Mouse (Mus musculus) CH12.LX (cell line): ENCODE data around the gene Zfp691.

ENCODE experiments used
- CHD1 ChIP-seq: IDR thresholded peaks from 2 replicates; pipeline ENCODE4 v1.6.1; 2012; ENCODE audit warnings: low read depth, low read length, improper control_type of control experiment, inconsistent platforms
- CTCF ChIP-seq, 2 experiments: IDR thresholded peaks in 1 of 2; conservative IDR thresholded peaks in 1 of 2; 2 replicates each; pipeline ENCODE4 v1.5.1; 2011 to 2012; ENCODE audit warnings: low read depth in 2 of 2, low read length in 2 of 2, improper control_type of control experiment in 1 of 2, inconsistent platforms in 1 of 2, mild to moderate bottlenecking in 1 of 2, moderate library complexity in 1 of 2
- ELF1 ChIP-seq: IDR thresholded peaks from 2 replicates; pipeline ENCODE4 v1.6.1; 2014; ENCODE audit warnings: low read depth, mild to moderate bottlenecking, inconsistent platforms, low read length, improper control_type of control experiment
- EP300 ChIP-seq: IDR thresholded peaks from 2 replicates; pipeline ENCODE4 v1.6.1; 2011; ENCODE audit warnings: low read length, improper control_type of control experiment
- JUN ChIP-seq: IDR thresholded peaks from 2 replicates; pipeline ENCODE4 v1.6.1; 2011; ENCODE audit warnings: low read depth, mild to moderate bottlenecking, low read length, improper control_type of control experiment, moderate library complexity; ENCODE audit not compliant: insufficient read depth
- KAT2A ChIP-seq: IDR thresholded peaks from 2 replicates; pipeline ENCODE4 v1.6.1; 2012; ENCODE audit warnings: low read length, improper control_type of control experiment, inconsistent platforms; ENCODE audit not compliant: insufficient replicate concordance
- MEF2A ChIP-seq: IDR thresholded peaks from 2 replicates; pipeline ENCODE4 v1.6.1; 2014; ENCODE audit warnings: low read depth, mild to moderate bottlenecking, inconsistent platforms, low read length, improper control_type of control experiment, borderline replicate concordance
- MYC ChIP-seq: IDR thresholded peaks from 2 replicates; pipeline ENCODE4 v1.6.1; 2011; ENCODE audit warnings: low read depth, mild to moderate bottlenecking, improper control_type of control experiment, low read length
- PAX5 ChIP-seq: IDR thresholded peaks from 2 replicates; pipeline ENCODE4 v1.6.1; 2012; ENCODE audit warnings: low read length, inconsistent platforms, mixed read lengths
- POLR2A ChIP-seq: IDR thresholded peaks from 2 replicates; pipeline ENCODE4 v1.6.1; 2011; ENCODE audit warnings: low read depth, mild to moderate bottlenecking, improper control_type of control experiment, low read length
- RAD21 ChIP-seq: IDR thresholded peaks from 2 replicates; pipeline ENCODE4 v1.6.1; 2011; ENCODE audit warnings: low read depth, mild to moderate bottlenecking, low read length, improper control_type of control experiment, moderate library complexity
- UBTF ChIP-seq: IDR thresholded peaks from 2 replicates; pipeline ENCODE4 v1.6.1; 2012; ENCODE audit warnings: low read depth, mild to moderate bottlenecking, inconsistent platforms, low read length, improper control_type of control experiment, moderate library complexity
- ZNF384 ChIP-seq: IDR thresholded peaks from 2 replicates; pipeline ENCODE4 v1.6.1; 2012; ENCODE audit warnings: low read depth, low read length, improper control_type of control experiment, inconsistent platforms

DNA sequence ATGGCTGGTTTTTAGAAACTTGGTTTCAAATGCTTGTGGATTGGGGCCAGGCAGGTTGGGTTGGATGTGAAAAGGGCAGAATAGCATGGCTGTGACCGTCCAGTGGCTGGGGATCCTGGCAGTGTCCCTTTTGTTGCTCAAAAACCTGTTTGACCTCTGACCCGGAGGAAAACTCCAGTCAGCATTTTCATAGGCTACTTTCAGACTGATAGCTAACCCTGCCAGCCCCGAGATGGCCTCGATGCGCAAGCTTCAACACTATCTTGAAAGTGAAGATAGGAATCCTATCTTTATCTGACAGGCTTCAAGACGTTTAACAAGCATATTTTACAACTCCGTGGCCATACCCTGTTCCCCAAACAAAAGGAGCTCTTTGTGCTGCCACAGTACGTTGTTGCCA is 36.7 kb downstream of the Zfp691 start:
- no peak for TF ChIP-seq KAT2A
- no peak for TF ChIP-seq MEF2A
- TF ChIP-seq POLR2A: no peak
- TF ChIP-seq CTCF (conservative IDR thresholded peaks at IDR 0.05 in 1 of 2, IDR thresholded peaks at IDR 0.05 in 1 of 2; ENCODE audit: low read depth in 2 of 2, low read length in 2 of 2): no peak
- TF ChIP-seq EP300: no peak
- TF ChIP-seq UBTF: no peak
- TF ChIP-seq RAD21: no peak
- no peak for TF ChIP-seq MYC
- TF ChIP-seq PAX5: no peak
- no peak for TF ChIP-seq JUN
- no peak for TF ChIP-seq ZNF384
- no peak for TF ChIP-seq CHD1
- TF ChIP-seq ELF1: no peak
